Mouse (Mus musculus) ES-Bruce4 (cell line): ENCODE measurements around the gene Rufy4.

Experiments
- CTCF ChIP-seq: IDR thresholded peaks from one replicate; pipeline ENCODE4 v1.8.1; 2011; ENCODE audit warnings: low read depth, low read length
- EP300 ChIP-seq: IDR thresholded peaks from 2 replicates; pipeline ENCODE4 v1.6.1; 2011; ENCODE audit warnings: low read depth, low read length; ENCODE audit not compliant: insufficient read depth
- POLR2A ChIP-seq: IDR thresholded peaks from one replicate; pipeline ENCODE4 v1.8.1; 2011; ENCODE audit warnings: low read length; ENCODE audit not compliant: insufficient read depth

- TF ChIP-seq POLR2A (no peak), EP300 (no peak), CTCF (no peak)
Measured at GRCm38 (mm10) chr1:74099001-74099435, 26.3 kb upstream of the Rufy4 start.
